Mouse (Mus musculus) lung, adult 2 months (tissue): ENCODE data around the gene Gspt1.

ENCODE experiments used
- CTCF ChIP-seq: fragments of 200-500 bp; IDR thresholded peaks from 2 replicates; pipeline ENCODE4 v1.5.1; 2011; ENCODE audit warnings: mild to moderate bottlenecking, low read length, control low read depth; ENCODE audit not compliant: insufficient read depth
- POLR2A ChIP-seq: fragments of 200-500 bp; IDR thresholded peaks from 2 replicates; pipeline ENCODE4 v1.6.1; 2011; ENCODE audit warnings: low read depth, mild to moderate bottlenecking, control low read depth, low read length, borderline replicate concordance; ENCODE audit errors: extremely low read depth

- TF ChIP-seq CTCF: no peak
- TF ChIP-seq POLR2A: 0 out of 2 replicates have a peak, but pooled peaks have one; percentile 16
These were observed 78.5 kb downstream of the Gspt1 start for GRCm38 (mm10) chr16:11175489-11176207.
